Mouse (Mus musculus) heart, embryonic 10.5 days (tissue): ENCODE data around the gene Sept9. TPM values are rescaled to one million over a fixed set of nuclear protein-coding genes. Genes with fewer than 3 reads are reported as not detected.

Experiments
- DNase-seq: peaks from one replicate; pipeline ENCODE4 v3.0.0-alpha.2; 2017; ENCODE audit warnings: low spot score
- H3K27ac ChIP-seq: fragments of 300-500 bp; sonication (generic); 2 replicates; pipeline ENCODE4 v1.5.1; 2016; ENCODE audit warnings: mild to moderate bottlenecking
- H3K27me3 ChIP-seq: fragments of 300-500 bp; sonication (generic); 2 replicates; pipeline ENCODE4 v1.6.1; 2016; ENCODE audit warnings: mild to moderate bottlenecking; ENCODE audit not compliant: poor library complexity, insufficient read depth, severe bottlenecking
- H3K36me3 ChIP-seq: fragments of 300-500 bp; sonication (generic); 2 replicates; pipeline ENCODE4 v1.6.1; 2016; ENCODE audit warnings: mild to moderate bottlenecking, moderate library complexity
- H3K4me1 ChIP-seq: fragments of 300-500 bp; sonication (generic); 2 replicates; pipeline ENCODE4 v1.6.1; 2016; ENCODE audit warnings: mild to moderate bottlenecking
- H3K4me3 ChIP-seq: fragments of 300-500 bp; sonication (generic); 2 replicates; pipeline ENCODE4 v1.5.1; 2016; ENCODE audit warnings: mild to moderate bottlenecking, moderate library complexity
- H3K9me3 ChIP-seq: fragments of 300-500 bp; sonication (generic); 2 replicates; pipeline ENCODE4 v1.6.1; 2016; ENCODE audit warnings: mild to moderate bottlenecking, moderate library complexity
- WGBS: fragments of 180-500 bp; shearing (Covaris S2); methylation state at CpG from one replicate; pipeline ENCODE4 v1.1.7; 2016; 5-methylcytosine and 5-hydroxymethylcytosine counted together
- polyA plus RNA-seq: library from polyadenylated mRNA; unstranded; fragments of >200 nt; fragmentation: Nextera tagmentation; extraction: Ambion mirVana; gene quantifications from 2 replicates; pipeline ENCODE4 v1.2.1, GENCODE M21; 2016

Sept9 gene
- polyA plus RNA-seq, 1 experiment from 2014 or later: 164 TPM

DNA sequence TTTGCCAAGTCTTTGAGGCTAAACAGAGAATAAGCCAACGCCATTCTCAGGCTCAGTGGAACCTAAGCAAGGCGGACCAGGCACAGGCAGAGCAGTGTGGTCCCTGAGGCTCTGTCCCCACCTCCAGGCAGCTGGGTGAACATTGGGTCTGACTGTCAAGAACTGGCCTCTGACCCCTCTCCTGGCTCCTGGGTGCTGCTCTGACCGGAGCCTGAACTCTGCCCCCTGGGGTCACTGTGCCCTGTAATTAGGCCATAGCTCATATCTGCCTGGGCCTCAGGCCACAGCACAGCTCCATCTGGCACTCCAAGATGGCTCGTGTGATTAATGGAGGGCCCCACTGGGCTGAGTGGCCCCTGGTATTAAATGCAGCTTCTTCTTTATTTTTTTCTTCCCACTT, 80.5 kb downstream of the Sept9 start:
- Histone ChIP-seq H3K27ac (peak overlapping the region; percentile 18; the same call in 1 of the 2 replicates), H3K9me3 (no peaks in the 10 kb centered on the region), H3K27me3 (0 out of 2 replicates have a peak, but pooled peaks cover 4% of the 10 kb centered on the region), H3K36me3 (no peaks in the 10 kb centered on the region), H3K4me1 (peaks cover 93% of the 10 kb centered on the region), H3K4me3 (no peak overlapping the region)
- WGBS: 63% methylated on average over 4 of the region's 4 CpGs
- no peak for DNase-seq

- Histone ChIP-seq H3K36me3 (no peaks in the 10 kb centered on the region; the same call in 1 of the 2 replicates), H3K4me1 (peaks cover 74% of the 10 kb centered on the region), H3K27ac (peak overlapping the region; percentile 72), H3K9me3 (no peaks in the 10 kb centered on the region), H3K27me3 (0 out of 2 replicates have a peak, but pooled peaks cover 7% of the 10 kb centered on the region), H3K4me3 (no peak overlapping the region)
- no peak for DNase-seq
- WGBS: 61% methylated on average over 11 of the region's 11 CpGs
Observed at GRCm38 (mm10) chr11:117283048-117283888, 83.8 kb downstream of the Sept9 start.

- H3K27ac ChIP-seq: peak overlapping the region; percentile 72; the same call in 1 of the 2 replicates
- 53% methylated on average over 6 of the region's 6 CpGs for WGBS
- H3K4me3 ChIP-seq: no peak overlapping the region
- DNase-seq: no peak
- H3K4me1 ChIP-seq: peaks cover 71% of the 10 kb centered on the region
- no peaks in the 10 kb centered on the region for H3K9me3 ChIP-seq
- peaks cover 4% of the 10 kb centered on the region for H3K36me3 ChIP-seq
- 0 out of 2 replicates have a peak, but pooled peaks cover 7% of the 10 kb centered on the region for H3K27me3 ChIP-seq
Observed at GRCm38 (mm10) chr11:117283889-117284450, 84.5 kb downstream of the Sept9 start.

GRCm38 (mm10) chr11:117284721-117285605, 85.5 kb downstream of the Sept9 start:
- no peak overlapping the region for H3K4me3 ChIP-seq
- peak overlapping the region; percentile 74 for H3K27ac ChIP-seq
- peaks cover 10% of the 10 kb centered on the region for H3K36me3 ChIP-seq
- H3K27me3 ChIP-seq: 0 out of 2 replicates have a peak, but pooled peaks cover 7% of the 10 kb centered on the region
- 49% methylated on average over 19 of the region's 19 CpGs for WGBS
- DNase-seq: no peak
- H3K9me3 ChIP-seq: no peaks in the 10 kb centered on the region
- H3K4me1 ChIP-seq: peaks cover 61% of the 10 kb centered on the region

GRCm38 (mm10) chr11:117285606-117285931, 86.1 kb downstream of the Sept9 start:
- Histone ChIP-seq H3K27me3 (0 out of 2 replicates have a peak, but pooled peaks cover 7% of the 10 kb centered on the region), H3K4me1 (peaks cover 58% of the 10 kb centered on the region), H3K4me3 (no peak overlapping the region), H3K27ac (peak overlapping the region; percentile 74), H3K36me3 (peaks cover 14% of the 10 kb centered on the region), H3K9me3 (no peaks in the 10 kb centered on the region)
- no peak for DNase-seq
- WGBS: 59% methylated on average over 10 of the region's 10 CpGs

DNA sequence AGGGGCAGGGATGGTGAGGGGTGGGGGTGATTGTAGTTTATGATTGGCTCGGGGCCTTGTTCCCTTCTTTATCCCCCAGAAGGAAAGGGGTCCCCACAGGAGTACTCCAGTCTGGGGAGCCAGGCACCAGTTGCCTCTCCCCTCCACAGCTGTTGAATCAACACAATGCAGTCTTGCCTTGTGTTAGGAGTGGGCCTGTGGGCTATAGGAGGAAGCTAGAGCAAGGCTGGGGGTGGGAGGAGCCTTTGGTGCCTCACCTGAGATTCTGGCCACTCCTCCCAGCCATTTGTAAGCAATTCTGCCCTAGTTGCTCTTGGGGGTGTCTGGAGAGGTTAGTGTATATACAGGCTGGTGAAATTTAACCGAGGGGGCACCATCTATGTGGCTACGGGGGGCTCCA, 88.3 kb downstream of the Sept9 start:
- H3K4me3 ChIP-seq: no peak overlapping the region
- H3K9me3 ChIP-seq: no peaks in the 10 kb centered on the region
- H3K27me3 ChIP-seq: 0 out of 2 replicates have a peak, but pooled peaks cover 7% of the 10 kb centered on the region
- no peak overlapping the region for H3K27ac ChIP-seq
- peaks cover 53% of the 10 kb centered on the region for H3K4me1 ChIP-seq
- H3K36me3 ChIP-seq: peaks cover 33% of the 10 kb centered on the region
- no peak for DNase-seq
- WGBS: 78% methylated on average over 3 of the region's 3 CpGs

- Histone ChIP-seq H3K9me3 (no peaks in the 10 kb centered on the region), H3K4me1 (peaks cover 43% of the 10 kb centered on the region), H3K36me3 (peaks cover 33% of the 10 kb centered on the region), H3K27me3 (0 out of 2 replicates have a peak, but pooled peaks cover 7% of the 10 kb centered on the region), H3K4me3 (no peak overlapping the region), H3K27ac (no peak overlapping the region; the same call in 1 of the 2 replicates)
- no peak for DNase-seq
- 78% methylated on average over 8 of the region's 8 CpGs for WGBS
Observed at GRCm38 (mm10) chr11:117288765-117289164, 89.3 kb downstream of the Sept9 start.

- 90% methylated on average over 30 of the region's 30 CpGs for whole genome bisulfite sequencing
- no peak for DNase-seq
- Histone ChIP-seq H3K27ac (no peak overlapping the region; the same call in 1 of the 2 replicates), H3K4me1 (peaks cover 47% of the 10 kb centered on the region), H3K36me3 (peaks cover 44% of the 10 kb centered on the region), H3K9me3 (no peaks in the 10 kb centered on the region), H3K27me3 (no peaks in the 10 kb centered on the region), H3K4me3 (no peak overlapping the region)
Observed at GRCm38 (mm10) chr11:117291271-117292059, 92.0 kb downstream of the Sept9 start.

- H3K4me3 ChIP-seq: no peak overlapping the region
- no peak for DNase-seq
- no peaks in the 10 kb centered on the region for H3K9me3 ChIP-seq
- H3K4me1 ChIP-seq: peaks cover 55% of the 10 kb centered on the region
- no peaks in the 10 kb centered on the region for H3K27me3 ChIP-seq
- H3K36me3 ChIP-seq: peaks cover 54% of the 10 kb centered on the region
- H3K27ac ChIP-seq: 0 out of 2 replicates have a peak overlapping the region, but pooled peaks have one; percentile 3
- WGBS: 65% methylated on average over 11 of the region's 11 CpGs
Observed at GRCm38 (mm10) chr11:117292446-117292845, 93.0 kb downstream of the Sept9 start.

- peak overlapping the region; percentile 57; the same call in 1 of the 2 replicates for H3K27ac ChIP-seq
- WGBS: 53% methylated on average over 7 of the region's 7 CpGs
- peaks cover 49% of the 10 kb centered on the region for H3K36me3 ChIP-seq
Observed at GRCm38 (mm10) chr11:117295266-117295665, 95.8 kb downstream of the Sept9 start.

GRCm38 (mm10) chr11:117296116-117296499, 96.6 kb downstream of the Sept9 start:
- DNase-seq: no peak
- Histone ChIP-seq H3K36me3 (peaks cover 47% of the 10 kb centered on the region), H3K9me3 (no peaks in the 10 kb centered on the region), H3K27ac (peak overlapping the region; percentile 57; the same call in 1 of the 2 replicates), H3K4me3 (no peak overlapping the region), H3K4me1 (peaks cover 42% of the 10 kb centered on the region), H3K27me3 (no peaks in the 10 kb centered on the region)
- WGBS: 66% methylated on average over 4 of the region's 4 CpGs

More at GRCm38 (mm10) chr11:117295266-117295665, 95.8 kb downstream of the Sept9 start:
- no peak for DNase-seq
- Histone ChIP-seq H3K4me3 (no peak overlapping the region), H3K9me3 (no peaks in the 10 kb centered on the region), H3K27me3 (no peaks in the 10 kb centered on the region), H3K4me1 (peaks cover 47% of the 10 kb centered on the region)
